Mouse (Mus musculus): ENCODE measurements around the gene Them4. TPM values are rescaled to one million over a fixed set of nuclear protein-coding genes. Genes with fewer than 3 reads are reported as not detected.

Them4 gene
- polyA plus RNA-seq, 1 experiment from 2014 or later: 6.2 TPM

DNA sequence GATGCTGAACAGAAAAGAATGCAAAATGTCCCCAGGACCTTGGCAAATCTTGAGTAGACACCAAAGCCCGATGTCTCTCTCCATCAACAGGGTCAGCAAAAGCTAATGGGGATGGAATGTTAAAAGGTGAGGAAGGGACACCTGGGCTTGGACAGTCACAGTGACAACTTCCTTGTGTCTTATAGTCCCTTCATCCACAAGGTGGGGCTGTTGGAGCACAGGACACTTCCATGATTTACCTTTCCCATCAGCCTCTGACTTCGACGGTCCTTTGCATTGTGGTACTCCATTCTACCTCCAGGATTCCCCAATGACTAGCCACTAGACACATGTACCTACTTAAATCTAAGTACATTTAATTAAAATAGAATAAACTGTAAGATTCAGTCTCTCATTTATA lies 18.8 kb downstream of the Them4 start:
- WGBS: 65% methylated on average over 3 of the region's 3 CpGs
- no peaks in the 10 kb centered on the region for H3K27me3 ChIP-seq (replicated peaks; ENCODE audit: control insufficient read depth, insufficient read depth, low read length)
- H3K9ac ChIP-seq (ENCODE audit: low read depth, low read length): no peak overlapping the region
- ATAC-seq (replicated peaks; ENCODE audit: low FRiP score): no peak
- no peak overlapping the region for H3K4me2 ChIP-seq
- H3K4me1 ChIP-seq (replicated peaks; ENCODE audit: control insufficient read depth, insufficient read depth, low read length): no peaks in the 10 kb centered on the region
- DNase-seq (ENCODE audit: low spot score): no peak
- H3K4me3 ChIP-seq (ENCODE audit: low read depth, low read length): no peak overlapping the region
- no peak overlapping the region for H3K27ac ChIP-seq (ENCODE audit: low read depth, low read length)
- no peaks in the 10 kb centered on the region for H3K9me3 ChIP-seq (ENCODE audit: control insufficient read depth, low read length)
- no peaks in the 10 kb centered on the region for H3K36me3 ChIP-seq (ENCODE audit: control insufficient read depth, insufficient read depth, low read length)

DNA sequence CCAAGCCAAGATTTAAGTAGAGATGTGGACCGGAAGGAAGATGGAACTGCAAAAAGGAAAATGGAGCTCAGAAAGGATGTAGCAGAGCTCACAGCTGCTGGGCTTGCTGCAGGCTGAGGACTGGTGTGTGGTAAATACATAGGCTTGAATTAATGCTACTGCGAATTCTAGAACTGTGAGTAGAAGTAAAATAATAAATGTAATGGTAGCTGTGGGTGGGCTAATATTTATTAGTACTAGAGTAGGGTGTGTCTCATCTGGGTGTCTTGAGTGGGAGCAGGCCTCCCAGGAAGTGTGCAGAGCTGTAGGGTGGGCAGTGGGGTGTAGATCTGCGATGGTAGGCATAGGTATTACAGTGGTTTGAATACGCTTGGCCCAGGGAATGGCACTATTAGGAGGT lies 24.6 kb downstream of the Them4 start:
- ATAC-seq (replicated peaks; ENCODE audit: low FRiP score): no peak
- Histone ChIP-seq H3K4me2 (no peak overlapping the region), H3K27ac (ENCODE audit: low read depth, low read length) (no peak overlapping the region), H3K36me3 (ENCODE audit: control insufficient read depth, insufficient read depth, low read length) (no peaks in the 10 kb centered on the region), H3K27me3 (replicated peaks; ENCODE audit: control insufficient read depth, insufficient read depth, low read length) (no peaks in the 10 kb centered on the region), H3K9ac (ENCODE audit: low read depth, low read length) (no peak overlapping the region), H3K4me3 (ENCODE audit: low read depth, low read length) (no peak overlapping the region), H3K9me3 (ENCODE audit: control insufficient read depth, low read length) (no peaks in the 10 kb centered on the region), H3K4me1 (replicated peaks; ENCODE audit: control insufficient read depth, insufficient read depth, low read length) (no peaks in the 10 kb centered on the region)
- no peak for DNase-seq (ENCODE audit: low spot score)
- WGBS: 78% methylated on average over 4 of the region's 4 CpGs

GRCm38 (mm10) chr3:94338522-94338921 lies 28.6 kb downstream of the Them4 start:
- DNase-seq (ENCODE audit: low spot score): no peak
- no peaks in the 10 kb centered on the region for H3K36me3 ChIP-seq (ENCODE audit: control insufficient read depth, insufficient read depth, low read length)
- H3K9me3 ChIP-seq (ENCODE audit: control insufficient read depth, low read length): no peaks in the 10 kb centered on the region
- no peak overlapping the region for H3K27ac ChIP-seq (ENCODE audit: low read depth, low read length)
- no peak overlapping the region for H3K4me2 ChIP-seq
- H3K4me3 ChIP-seq (ENCODE audit: low read depth, low read length): no peak overlapping the region
- no peaks in the 10 kb centered on the region for H3K27me3 ChIP-seq (replicated peaks; ENCODE audit: control insufficient read depth, insufficient read depth, low read length)
- H3K4me1 ChIP-seq (replicated peaks; ENCODE audit: control insufficient read depth, insufficient read depth, low read length): no peaks in the 10 kb centered on the region
- WGBS: 67% methylated on average over 3 of the region's 3 CpGs
- ATAC-seq (replicated peaks; ENCODE audit: low FRiP score): no peak
- no peak overlapping the region for H3K9ac ChIP-seq (ENCODE audit: low read depth, low read length)

DNA sequence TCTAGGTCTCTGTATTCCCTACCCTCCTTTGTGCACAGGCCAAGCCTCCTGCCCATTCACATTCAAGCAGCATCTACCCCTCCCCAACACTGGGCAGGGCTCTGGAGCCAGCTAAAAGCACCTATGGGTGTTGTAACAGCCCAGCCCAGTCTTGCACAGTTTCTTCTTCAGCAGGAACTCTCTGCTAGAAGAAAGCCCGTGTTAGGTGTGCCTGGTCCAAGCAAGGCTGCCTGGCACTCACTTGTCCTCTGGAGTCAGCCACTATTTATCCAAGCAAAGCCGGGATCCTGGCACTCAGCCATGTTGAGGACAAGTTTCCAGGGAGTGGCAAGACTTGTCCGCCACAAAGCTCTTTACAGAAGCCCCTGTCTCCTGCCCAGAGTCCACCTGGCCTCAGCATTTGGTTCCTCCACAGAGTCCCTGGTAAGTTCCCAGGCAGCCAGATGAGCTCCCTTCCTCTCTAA lies 32.1 kb downstream of the Them4 start, which contains the start of gene Them5:
Gene Them5, plus strand, starts transcription at position 141 of the 464 bp plus-strand sequence.
- Histone ChIP-seq H3K4me3 (ENCODE audit: low read depth, low read length) (no peak within 1 kb of the TSS), H3K9me3 (ENCODE audit: control insufficient read depth, low read length) (no peaks in the 10 kb centered on the region), H3K27me3 (replicated peaks; ENCODE audit: control insufficient read depth, insufficient read depth, low read length) (no peaks in the 10 kb centered on the region), H3K4me1 (replicated peaks; ENCODE audit: control insufficient read depth, insufficient read depth, low read length) (no peaks in the 10 kb centered on the region), H3K4me2 (no peak within 1 kb of the TSS), H3K36me3 (ENCODE audit: control insufficient read depth, insufficient read depth, low read length) (no peaks in the 10 kb centered on the region), H3K27ac (ENCODE audit: low read depth, low read length) (no peak within 1 kb of the TSS), H3K9ac (ENCODE audit: low read depth, low read length) (no peak within 1 kb of the TSS)
- DNase-seq (ENCODE audit: low spot score) (no peak), ATAC-seq (replicated peaks; ENCODE audit: low FRiP score) (no peak)
- 55% methylated on average over 3 of the region's 3 CpGs for WGBS

DNA sequence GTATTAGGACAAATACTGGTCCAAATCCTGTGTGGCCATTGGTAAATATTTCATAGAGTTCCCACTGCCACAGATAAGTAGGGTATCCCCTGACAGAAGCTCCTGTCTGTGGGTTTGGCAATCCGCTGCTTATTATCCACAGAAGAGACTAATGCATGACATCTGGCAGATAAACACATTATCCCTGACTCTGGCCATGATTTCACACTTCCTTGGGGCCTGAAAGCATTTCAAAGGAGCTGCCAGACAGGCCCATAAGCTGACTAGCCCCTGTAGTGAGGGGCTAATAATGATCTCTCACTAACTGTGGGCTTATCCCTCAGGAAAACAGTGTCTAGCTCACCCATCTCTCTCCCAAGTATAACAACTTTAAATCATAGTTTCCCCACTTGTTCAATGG lies 32.7 kb downstream of the Them4 start:
- Histone ChIP-seq H3K9me3 (ENCODE audit: control insufficient read depth, low read length) (no peaks in the 10 kb centered on the region), H3K36me3 (ENCODE audit: control insufficient read depth, insufficient read depth, low read length) (no peaks in the 10 kb centered on the region), H3K4me3 (ENCODE audit: low read depth, low read length) (no peak overlapping the region), H3K27me3 (replicated peaks; ENCODE audit: control insufficient read depth, insufficient read depth, low read length) (no peaks in the 10 kb centered on the region), H3K27ac (ENCODE audit: low read depth, low read length) (no peak overlapping the region), H3K4me2 (no peak overlapping the region), H3K9ac (ENCODE audit: low read depth, low read length) (no peak overlapping the region), H3K4me1 (replicated peaks; ENCODE audit: control insufficient read depth, insufficient read depth, low read length) (no peaks in the 10 kb centered on the region)
- ATAC-seq (replicated peaks; ENCODE audit: low FRiP score) (no peak), DNase-seq (ENCODE audit: low spot score) (no peak)
- 47% methylated on average over 1 of the region's 1 CpGs for WGBS

- H3K36me3 ChIP-seq (ENCODE audit: control insufficient read depth, insufficient read depth, low read length): no peaks in the 10 kb centered on the region
- H3K27ac ChIP-seq (ENCODE audit: low read depth, low read length): no peak overlapping the region
- no peak overlapping the region for H3K9ac ChIP-seq (ENCODE audit: low read depth, low read length)
- 81% methylated on average over 2 of the region's 2 CpGs for whole genome bisulfite sequencing
- no peaks in the 10 kb centered on the region for H3K27me3 ChIP-seq (replicated peaks; ENCODE audit: control insufficient read depth, insufficient read depth, low read length)
- H3K9me3 ChIP-seq (ENCODE audit: control insufficient read depth, low read length): no peaks in the 10 kb centered on the region
- no peak for DNase-seq (ENCODE audit: low spot score)
- H3K4me3 ChIP-seq (ENCODE audit: low read depth, low read length): no peak overlapping the region
- ATAC-seq (replicated peaks; ENCODE audit: low FRiP score): no peak
- no peaks in the 10 kb centered on the region for H3K4me1 ChIP-seq (replicated peaks; ENCODE audit: control insufficient read depth, insufficient read depth, low read length)
- no peak overlapping the region for H3K4me2 ChIP-seq
Measured at GRCm38 (mm10) chr3:94344182-94344581, 34.3 kb downstream of the Them4 start.

GRCm38 (mm10) chr3:94344897-94345296 lies 35.0 kb downstream of the Them4 start:
- WGBS: 76% methylated on average over 3 of the region's 3 CpGs
- ATAC-seq (replicated peaks; ENCODE audit: low FRiP score) (no peak), DNase-seq (ENCODE audit: low spot score) (no peak)
- Histone ChIP-seq H3K27ac (ENCODE audit: low read depth, low read length) (no peak overlapping the region), H3K4me1 (replicated peaks; ENCODE audit: control insufficient read depth, insufficient read depth, low read length) (no peaks in the 10 kb centered on the region), H3K9ac (ENCODE audit: low read depth, low read length) (no peak overlapping the region), H3K4me3 (ENCODE audit: low read depth, low read length) (no peak overlapping the region), H3K4me2 (no peak overlapping the region), H3K27me3 (replicated peaks; ENCODE audit: control insufficient read depth, insufficient read depth, low read length) (no peaks in the 10 kb centered on the region), H3K9me3 (ENCODE audit: control insufficient read depth, low read length) (no peaks in the 10 kb centered on the region), H3K36me3 (ENCODE audit: control insufficient read depth, insufficient read depth, low read length) (no peaks in the 10 kb centered on the region)

DNA sequence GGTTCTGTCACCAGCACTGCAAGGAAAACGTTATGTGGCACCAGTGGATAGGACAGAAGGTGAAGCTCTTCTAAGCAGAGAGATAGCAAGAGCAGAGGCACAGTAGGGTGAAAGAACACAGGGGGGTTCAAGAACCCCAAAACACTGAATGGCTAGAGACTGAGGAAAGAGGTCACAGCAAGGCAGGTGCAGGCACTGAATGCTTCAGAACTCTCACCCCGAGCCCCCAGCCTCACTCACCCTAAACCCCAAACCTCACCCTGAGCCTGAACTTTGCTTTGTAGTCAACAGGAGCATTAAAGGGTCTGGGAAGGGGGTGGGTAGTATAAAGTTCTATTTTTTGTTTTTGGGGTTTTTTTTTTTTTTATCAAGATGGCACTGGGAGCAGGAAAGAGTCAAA lies 38.3 kb downstream of the Them4 start:
- Histone ChIP-seq H3K27ac (ENCODE audit: low read depth, low read length) (no peak overlapping the region), H3K4me2 (no peak overlapping the region), H3K36me3 (ENCODE audit: control insufficient read depth, insufficient read depth, low read length) (no peaks in the 10 kb centered on the region), H3K9ac (ENCODE audit: low read depth, low read length) (no peak overlapping the region), H3K4me3 (ENCODE audit: low read depth, low read length) (no peak overlapping the region), H3K4me1 (replicated peaks; ENCODE audit: control insufficient read depth, insufficient read depth, low read length) (no peaks in the 10 kb centered on the region), H3K27me3 (replicated peaks; ENCODE audit: control insufficient read depth, insufficient read depth, low read length) (no peaks in the 10 kb centered on the region), H3K9me3 (ENCODE audit: control insufficient read depth, low read length) (no peaks in the 10 kb centered on the region)
- 68% methylated on average over 2 of the region's 2 CpGs for WGBS
- ATAC-seq (replicated peaks; ENCODE audit: low FRiP score) (no peak), DNase-seq (ENCODE audit: low spot score) (no peak)

- DNase-seq (ENCODE audit: low spot score) (no peak), ATAC-seq (replicated peaks; ENCODE audit: low FRiP score) (no peak)
- no peaks in the 10 kb centered on the region for H3K4me1 ChIP-seq (replicated peaks; ENCODE audit: control insufficient read depth, insufficient read depth, low read length)
- H3K36me3 ChIP-seq (ENCODE audit: control insufficient read depth, insufficient read depth, low read length): no peaks in the 10 kb centered on the region
- H3K4me2 ChIP-seq: no peak overlapping the region
- H3K9me3 ChIP-seq (ENCODE audit: control insufficient read depth, low read length): no peaks in the 10 kb centered on the region
- no peak overlapping the region for H3K4me3 ChIP-seq (ENCODE audit: low read depth, low read length)
- no peak overlapping the region for H3K9ac ChIP-seq (ENCODE audit: low read depth, low read length)
- WGBS: 3% methylated on average over 1 of the region's 1 CpGs
- H3K27ac ChIP-seq (ENCODE audit: low read depth, low read length): no peak overlapping the region
- H3K27me3 ChIP-seq (replicated peaks; ENCODE audit: control insufficient read depth, insufficient read depth, low read length): peaks cover 42% of the 10 kb centered on the region
Measured at GRCm38 (mm10) chr3:94360812-94361211, 50.9 kb downstream of the Them4 start.

Measured in liver, embryonic 11.5 days (tissue).